Mouse (Mus musculus): ENCODE measurements around the gene Cd160. TPM values are rescaled to one million over a fixed set of nuclear protein-coding genes. Genes with fewer than 3 reads are reported as not detected.

Cd160 gene
- total and polyA plus RNA-seq, 3 experiments: 0.04 to 0.32 TPM; not detected in 1

GRCm38 (mm10) chr3:96769971-96770370, 59.2 kb downstream of the Cd160 start:
- Histone ChIP-seq H3K27ac (ENCODE audit: control insufficient read depth, low read depth, low read length) (no peak overlapping the region), H3K36me3 (ENCODE audit: control insufficient read depth in 1 of 2, insufficient read depth in 2 of 2, low read length in 2 of 2) (peaks cover 3 to 35% of the 10 kb centered on the region in 2 experiments; a peak in 3 of 4 replicates), H3K79me2 (ENCODE audit: control insufficient read depth, insufficient read depth, low read length, poor library complexity) (peaks cover 3% of the 10 kb centered on the region; the same call in 1 of the 2 replicates), H3K4me3 (ENCODE audit: control insufficient read depth in 1 of 2, insufficient read depth in 1 of 2, low read depth in 2 of 2, low read length in 2 of 2) (no peak overlapping the region; a peak in 1 of 4 replicates), H3K9me3 (replicated peaks; ENCODE audit: insufficient read depth, low read length) (no peaks in the 10 kb centered on the region), H3K4me1 (ENCODE audit: control insufficient read depth in 1 of 2, insufficient read depth in 2 of 2, low read length in 2 of 2) (peaks cover 5 to 18% of the 10 kb centered on the region in 2 experiments; a peak in 3 of 4 replicates), H3K27me3 (ENCODE audit: control insufficient read depth in 1 of 2, insufficient read depth in 2 of 2, low read length in 2 of 2) (no peaks in the 10 kb centered on the region), H3K9ac (ENCODE audit: control insufficient read depth, low read depth, low read length, poor library complexity, severe bottlenecking) (0 out of 2 replicates have a peak overlapping the region, but pooled peaks have one; percentile 14)
- peak; percentile 50; the same call in 1 of the 2 replicates for TF ChIP-seq ELF1 (IDR thresholded peaks at IDR 0.05; ENCODE audit: low read depth, low read length)
- peak in 1 of 2 experiments; percentile 47; a peak in 2 of 4 replicates for TF ChIP-seq EP300 (IDR thresholded peaks at IDR 0.05; ENCODE audit: low read depth in 1 of 2, low read length in 2 of 2)
- TF ChIP-seq CTCF (IDR thresholded peaks at IDR 0.05 in 2 of 3, conservative IDR thresholded peaks at IDR 0.05 in 1 of 3; ENCODE audit: control insufficient read depth in 1 of 3, insufficient read depth in 1 of 3, low read depth in 2 of 3, low read length in 3 of 3, poor library complexity in 1 of 3, severe bottlenecking in 1 of 3): peak in 1 of 3 experiments; percentile 17; a peak in 2 of 6 replicates
- no peak for TF ChIP-seq ZNF384 (IDR thresholded peaks at IDR 0.05; ENCODE audit: low read depth, low read length)
- DNase-seq (ENCODE audit: low read depth, low spot score): peak; percentile 74

GRCm38 (mm10) chr3:96764528-96764927, 64.6 kb downstream of the Cd160 start:
- Histone ChIP-seq H3K27me3 (ENCODE audit: control insufficient read depth in 1 of 2, insufficient read depth in 2 of 2, low read length in 2 of 2) (no peaks in the 10 kb centered on the region), H3K4me1 (ENCODE audit: control insufficient read depth in 1 of 2, insufficient read depth in 2 of 2, low read length in 2 of 2) (peaks cover 0 to 7% of the 10 kb centered on the region in 2 experiments; a peak in 3 of 4 replicates), H3K9ac (ENCODE audit: control insufficient read depth, low read depth, low read length, poor library complexity, severe bottlenecking) (peak overlapping the region; percentile 30), H3K79me2 (ENCODE audit: control insufficient read depth, insufficient read depth, low read length, poor library complexity) (no peaks in the 10 kb centered on the region), H3K27ac (ENCODE audit: control insufficient read depth, low read depth, low read length) (no peak overlapping the region), H3K36me3 (ENCODE audit: control insufficient read depth in 1 of 2, insufficient read depth in 2 of 2, low read length in 2 of 2) (peaks cover 0 to 25% of the 10 kb centered on the region in 2 experiments; a peak in 2 of 4 replicates), H3K9me3 (replicated peaks; ENCODE audit: insufficient read depth, low read length) (no peaks in the 10 kb centered on the region), H3K4me3 (ENCODE audit: control insufficient read depth in 1 of 2, insufficient read depth in 1 of 2, low read depth in 2 of 2, low read length in 2 of 2) (peak overlapping the region; percentile 7 to 58)
- TF ChIP-seq NRF1 (IDR thresholded peaks at IDR 0.05; ENCODE audit: insufficient read depth, low read depth, low read length, poor library complexity, severe bottlenecking): no peak
- TF ChIP-seq CHD1 (IDR thresholded peaks at IDR 0.05; ENCODE audit: low read depth, low read length): 0 out of 2 replicates have a peak, but pooled peaks have one; percentile 58
- TF ChIP-seq MXI1 (IDR thresholded peaks at IDR 0.05; ENCODE audit: low read depth, low read length): peak; percentile 44; the same call in 1 of the 2 replicates
- peak; percentile 47; the same call in 1 of the 2 replicates for TF ChIP-seq ETS1 (IDR thresholded peaks at IDR 0.05; ENCODE audit: low read depth, low read length)
- peak; percentile 53 for DNase-seq (ENCODE audit: low read depth, low spot score)

DNA sequence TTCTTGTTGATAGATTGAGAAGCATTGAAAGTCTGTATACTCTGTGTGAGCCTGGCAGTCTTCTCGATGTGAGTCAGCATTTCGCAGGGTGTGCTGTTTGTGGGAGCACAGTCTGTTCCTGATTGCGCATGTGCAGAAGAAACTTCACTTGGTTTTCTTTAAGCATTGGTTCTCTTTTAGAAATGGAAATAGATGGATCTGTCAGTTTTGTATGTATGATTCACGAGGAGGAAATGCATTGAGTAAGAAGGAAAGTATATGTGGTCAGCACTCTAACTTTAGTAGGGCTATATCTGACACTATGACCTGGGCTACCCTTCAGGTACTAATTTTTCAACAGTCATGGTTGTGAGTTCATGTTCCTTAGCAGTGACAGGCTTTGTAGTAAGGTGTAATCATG, 69.5 kb downstream of the Cd160 start:
- H3K27ac ChIP-seq (ENCODE audit: control insufficient read depth, low read depth, low read length): no peak overlapping the region
- no peak overlapping the region for H3K4me3 ChIP-seq (ENCODE audit: control insufficient read depth in 1 of 2, insufficient read depth in 1 of 2, low read depth in 2 of 2, low read length in 2 of 2)
- TF ChIP-seq MEF2A (IDR thresholded peaks at IDR 0.05; ENCODE audit: extremely low read depth, insufficient replicate concordance, low read depth, low read length, poor library complexity, severe bottlenecking) (no peak), NELFE (IDR thresholded peaks at IDR 0.05; ENCODE audit: low read depth, low read length) (no peak), TCF12 (IDR thresholded peaks at IDR 0.05; ENCODE audit: low read depth, low read length) (no peak), GABPA (IDR thresholded peaks at IDR 0.05; ENCODE audit: low read depth, low read length) (no peak), ZNF384 (IDR thresholded peaks at IDR 0.05; ENCODE audit: low read depth, low read length) (no peak), SMC3 (IDR thresholded peaks at IDR 0.05; ENCODE audit: low read depth, low read length) (no peak), ZMIZ1 (IDR thresholded peaks at IDR 0.05; ENCODE audit: low read depth, low read length) (no peak), ELF1 (IDR thresholded peaks at IDR 0.05; ENCODE audit: low read depth, low read length) (no peak), USF1 (IDR thresholded peaks at IDR 0.05; ENCODE audit: low read depth, low read length) (no peak), CTCF (IDR thresholded peaks at IDR 0.05 in 2 of 3, conservative IDR thresholded peaks at IDR 0.05 in 1 of 3; ENCODE audit: control insufficient read depth in 1 of 3, insufficient read depth in 1 of 3, low read depth in 2 of 3, low read length in 3 of 3, poor library complexity in 1 of 3, severe bottlenecking in 1 of 3) (no peak), USF2 (IDR thresholded peaks at IDR 0.05; ENCODE audit: borderline replicate concordance in 1 of 2, insufficient read depth in 1 of 2, low read depth in 1 of 2, low read length in 2 of 2) (no peak), MXI1 (IDR thresholded peaks at IDR 0.05; ENCODE audit: low read depth, low read length) (no peak), TAL1 (IDR thresholded peaks at IDR 0.05; ENCODE audit: low read length) (no peak), UBTF (IDR thresholded peaks at IDR 0.05; ENCODE audit: borderline replicate concordance, insufficient read depth, low read depth, low read length) (no peak), NRF1 (IDR thresholded peaks at IDR 0.05; ENCODE audit: insufficient read depth, low read depth, low read length, poor library complexity, severe bottlenecking) (no peak), ETS1 (IDR thresholded peaks at IDR 0.05; ENCODE audit: low read depth, low read length) (no peak), JUND (IDR thresholded peaks at IDR 0.05; ENCODE audit: low read depth, low read length) (no peak), POLR2A (IDR thresholded peaks at IDR 0.05; ENCODE audit: control insufficient read depth in 1 of 2, insufficient read depth in 1 of 2, low read depth in 1 of 2, low read length in 2 of 2, poor library complexity in 1 of 2) (no peak)
- H3K79me2 ChIP-seq (ENCODE audit: control insufficient read depth, insufficient read depth, low read length, poor library complexity): no peaks in the 10 kb centered on the region
- H3K27me3 ChIP-seq (ENCODE audit: control insufficient read depth in 1 of 2, insufficient read depth in 2 of 2, low read length in 2 of 2): no peaks in the 10 kb centered on the region
- H3K9ac ChIP-seq (ENCODE audit: control insufficient read depth, low read depth, low read length, poor library complexity, severe bottlenecking): no peak overlapping the region
- H3K4me1 ChIP-seq (ENCODE audit: control insufficient read depth in 1 of 2, insufficient read depth in 2 of 2, low read length in 2 of 2): peaks cover 0 to 2% of the 10 kb centered on the region in 2 experiments; a peak in 1 of 4 replicates
- H3K9me3 ChIP-seq (replicated peaks; ENCODE audit: insufficient read depth, low read length): no peaks in the 10 kb centered on the region
- peak; percentile 53 for DNase-seq (ENCODE audit: low read depth, low spot score)
- peaks cover 0 to 9% of the 10 kb centered on the region in 2 experiments; a peak in 3 of 4 replicates for H3K36me3 ChIP-seq (ENCODE audit: control insufficient read depth in 1 of 2, insufficient read depth in 2 of 2, low read length in 2 of 2)
